Mouse (Mus musculus) liver, adult 2 months (tissue): ENCODE measurements around the gene Dennd6b. TPM values are rescaled to one million over a fixed set of nuclear protein-coding genes. Genes with fewer than 3 reads are reported as not detected.

Experiments used
- DNase-seq: peaks from one replicate; pipeline ENCODE4 v3.0.0-alpha.2; 2011; ENCODE audit warnings: low read depth, low spot score; ENCODE audit errors: extremely low read depth
- H3K27ac ChIP-seq: fragments of 200-500 bp; replicated peaks from 2 replicates; pipeline ENCODE4 v1.5.1; 2012; ENCODE audit warnings: low read depth, mild to moderate bottlenecking, control low read depth, inconsistent platforms, low read length; ENCODE audit not compliant: insufficient read depth
- H3K27me3 ChIP-seq: fragments of 200-500 bp; 2 replicates; pipeline ENCODE4 v1.6.1; 2012; ENCODE audit warnings: mild to moderate bottlenecking, moderate library complexity, low read length, inconsistent platforms; ENCODE audit not compliant: control insufficient read depth, insufficient read depth
- H3K36me3 ChIP-seq: fragments of 200-500 bp; 2 replicates; pipeline ENCODE4 v1.6.1; 2012; ENCODE audit warnings: low read length, inconsistent platforms; ENCODE audit not compliant: control insufficient read depth, insufficient read depth
- H3K4me1 ChIP-seq: fragments of 200-500 bp; 2 replicates; pipeline ENCODE4 v1.6.1; 2011; ENCODE audit warnings: low read length; ENCODE audit not compliant: control insufficient read depth, insufficient read depth
- H3K4me3 ChIP-seq: fragments of 200-500 bp; 2 replicates; pipeline ENCODE4 v1.5.1; 2011; ENCODE audit warnings: low read depth, mild to moderate bottlenecking, control low read depth, low read length, moderate library complexity; ENCODE audit not compliant: insufficient read depth
- H3K79me2 ChIP-seq: fragments of 200-500 bp; 2 replicates; pipeline ENCODE4 v1.6.1; 2012; ENCODE audit warnings: inconsistent platforms, mild to moderate bottlenecking, low read length, moderate library complexity; ENCODE audit not compliant: control insufficient read depth, insufficient read depth
- H3K9ac ChIP-seq: fragments of 200-500 bp; 2 replicates; pipeline ENCODE4 v1.6.1; 2012; ENCODE audit warnings: low read depth, mild to moderate bottlenecking, control low read depth, inconsistent platforms, low read length
- CTCF ChIP-seq: fragments of 200-500 bp; IDR thresholded peaks from 2 replicates; pipeline ENCODE4 v1.5.1; 2011; ENCODE audit warnings: low read depth, low read length, control low read depth
- POLR2A ChIP-seq: fragments of 200-500 bp; IDR thresholded peaks from 2 replicates; pipeline ENCODE4 v1.6.1; 2011; ENCODE audit warnings: low read length, control low read depth; ENCODE audit not compliant: insufficient read depth; ENCODE audit errors: extremely low read depth
- WGBS: fragments of 180-500 bp; shearing (Covaris S2); methylation state at CpG from one replicate; pipeline ENCODE4 v1.1.7; 2018; 5-methylcytosine and 5-hydroxymethylcytosine counted together
- polyA plus RNA-seq: library from polyadenylated mRNA; depleted of rRNA; stranded (reverse); fragments of >200 nt; gene quantifications from 2 replicates; pipeline ENCODE4 v1.2.3, GENCODE M21; 2012
- total RNA-seq: library from RNA; depleted of rRNA; stranded (reverse); fragments of >200 nt; gene quantifications from 2 replicates; pipeline ENCODE4 v1.2.3, GENCODE M21; 2014

The Dennd6b gene
- total and polyA plus RNA-seq, 2 experiments, result 3.4 to 10.0 TPM

DNA sequence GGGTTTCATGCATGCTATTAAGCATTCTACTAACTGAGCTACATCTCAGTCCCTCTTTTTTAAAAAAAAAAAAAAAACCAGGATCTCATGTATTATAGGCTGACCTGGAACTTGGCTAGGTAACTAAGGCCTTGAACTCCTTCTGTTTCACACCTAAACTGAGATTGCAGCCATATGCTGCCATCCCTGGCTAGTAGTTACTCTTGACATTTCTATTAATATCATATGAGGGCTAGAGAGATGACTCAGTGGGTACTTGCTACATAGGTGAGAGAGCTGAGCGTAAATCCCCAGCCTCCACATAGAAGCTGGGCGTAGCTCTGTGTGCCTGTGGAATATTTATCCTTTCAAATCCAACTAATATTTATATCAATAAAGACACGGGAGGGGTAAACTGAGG lies 18.7 kb upstream of the Dennd6b start:
- no peak for DNase-seq
- Histone ChIP-seq H3K4me3 (no peak overlapping the region), H3K9ac (no peak overlapping the region), H3K79me2 (peaks cover 20% of the 10 kb centered on the region), H3K36me3 (peaks cover 2% of the 10 kb centered on the region; the same call in 1 of the 2 replicates), H3K27me3 (no peaks in the 10 kb centered on the region), H3K4me1 (peaks cover 12% of the 10 kb centered on the region), H3K27ac (no peak overlapping the region)
- WGBS, result 96% methylated on average over 3 of the region's 3 CpGs
- TF ChIP-seq CTCF (no peak), POLR2A (no peak)

DNA sequence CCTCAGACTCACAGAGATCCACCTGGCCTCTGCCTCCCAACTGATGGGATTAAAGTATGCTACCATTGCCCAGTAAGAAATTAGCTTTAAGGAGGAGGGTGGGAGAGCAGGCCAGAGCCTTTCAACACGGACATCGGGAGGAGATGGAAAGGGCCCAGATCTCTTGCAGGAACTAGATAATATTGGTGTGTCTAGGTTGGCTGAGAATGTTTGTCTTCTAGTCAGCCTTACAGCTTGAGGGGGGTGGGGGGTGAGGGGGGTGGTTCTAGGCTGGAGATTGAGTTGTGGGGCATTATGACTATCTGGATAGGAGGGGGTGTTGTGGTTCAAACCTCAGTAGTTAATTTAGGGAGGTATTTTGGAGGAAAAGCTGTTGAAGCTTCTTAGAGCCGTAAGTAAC lies 17.2 kb upstream of the Dennd6b start:
- Histone ChIP-seq H3K79me2 (peaks cover 13% of the 10 kb centered on the region), H3K9ac (no peak overlapping the region), H3K27ac (no peak overlapping the region), H3K36me3 (peaks cover 2% of the 10 kb centered on the region; the same call in 1 of the 2 replicates), H3K27me3 (no peaks in the 10 kb centered on the region), H3K4me1 (peaks cover 12% of the 10 kb centered on the region), H3K4me3 (no peak overlapping the region)
- no peak for DNase-seq
- WGBS, result 84% methylated on average over 3 of the region's 3 CpGs
- TF ChIP-seq CTCF, result no peak

DNA sequence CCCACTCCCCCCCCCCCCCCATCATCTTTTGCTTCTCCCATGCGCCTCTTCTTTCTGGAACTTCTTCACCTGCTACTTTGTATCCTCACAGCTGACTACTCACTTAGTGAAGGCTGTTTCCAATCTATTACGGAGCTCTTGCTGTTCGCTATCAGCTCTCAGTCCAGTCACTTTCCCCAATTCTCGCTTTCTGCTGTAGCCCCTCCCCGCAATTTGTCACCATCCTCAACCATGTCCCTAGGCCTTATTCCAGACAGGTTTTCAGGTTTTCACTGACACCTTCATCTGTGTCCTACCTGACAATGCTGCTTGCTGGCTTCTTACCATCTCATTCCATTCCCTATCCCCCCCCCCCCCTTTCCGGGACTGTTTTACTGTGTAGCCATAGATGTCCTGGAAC lies 16.2 kb upstream of the Dennd6b start:
- peaks cover 12% of the 10 kb centered on the region for H3K4me1 ChIP-seq

DNA sequence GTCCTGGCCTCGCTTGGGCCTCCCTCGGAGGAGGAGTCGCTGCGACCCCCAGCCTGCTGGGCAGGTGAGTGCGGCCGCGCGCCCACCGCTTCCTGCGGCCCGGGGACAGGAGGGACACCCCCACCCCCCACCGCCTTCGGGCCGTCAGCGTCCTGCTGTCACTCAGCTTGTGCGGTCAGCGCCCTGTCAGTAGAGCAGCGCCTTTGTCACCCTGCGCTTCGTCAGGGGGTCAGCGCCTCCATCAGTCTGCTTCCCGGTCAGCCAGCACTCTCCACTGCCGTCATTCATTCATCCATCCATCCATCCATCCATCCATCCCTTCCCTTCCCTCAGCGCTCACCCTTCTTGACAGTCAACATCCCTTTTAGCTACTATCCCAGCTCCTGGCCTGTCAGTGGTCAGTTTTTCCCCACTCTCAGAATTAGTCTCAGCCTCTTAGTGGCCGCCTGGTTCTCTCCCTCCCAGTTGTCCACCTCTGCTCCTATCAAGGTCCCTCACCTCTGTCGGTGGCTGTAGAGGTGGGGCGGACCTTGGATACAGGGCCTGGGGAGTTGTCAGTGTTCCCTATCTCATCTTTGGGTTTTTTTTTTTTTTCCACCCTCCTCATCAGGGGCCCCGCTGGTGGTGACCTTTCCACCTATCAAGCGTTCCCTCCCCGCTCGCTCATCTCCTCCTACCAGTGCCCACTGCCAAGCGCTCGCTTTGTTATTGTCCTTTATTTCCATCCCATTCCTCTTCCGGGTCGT lies 15.6 kb upstream of the Dennd6b start:
- peak overlapping the region; percentile 98 for H3K9ac ChIP-seq
- H3K4me1 ChIP-seq, result peaks cover 12% of the 10 kb centered on the region
- WGBS, result 2% methylated on average over 35 of the region's 35 CpGs
- H3K79me2 ChIP-seq, result peaks cover 13% of the 10 kb centered on the region
- H3K27me3 ChIP-seq, result no peaks in the 10 kb centered on the region
- no peak for TF ChIP-seq POLR2A
- TF ChIP-seq CTCF, result no peak
- peaks cover 2% of the 10 kb centered on the region; the same call in 1 of the 2 replicates for H3K36me3 ChIP-seq
- peak; percentile 47 for DNase-seq
- peak overlapping the region; percentile 74 for H3K4me3 ChIP-seq
- H3K27ac ChIP-seq, result peak overlapping the region; percentile 85

More for the DNA sequence above, 16.2 kb upstream of the Dennd6b start:
- Histone ChIP-seq H3K4me3 (no peak overlapping the region), H3K79me2 (peaks cover 13% of the 10 kb centered on the region), H3K9ac (no peak overlapping the region), H3K36me3 (peaks cover 2% of the 10 kb centered on the region; the same call in 1 of the 2 replicates), H3K27me3 (no peaks in the 10 kb centered on the region), H3K27ac (no peak overlapping the region)
- 81% methylated on average over 6 of the region's 6 CpGs for WGBS
- DNase-seq, result no peak
- TF ChIP-seq CTCF, result no peak
- TF ChIP-seq POLR2A, result no peak

DNA sequence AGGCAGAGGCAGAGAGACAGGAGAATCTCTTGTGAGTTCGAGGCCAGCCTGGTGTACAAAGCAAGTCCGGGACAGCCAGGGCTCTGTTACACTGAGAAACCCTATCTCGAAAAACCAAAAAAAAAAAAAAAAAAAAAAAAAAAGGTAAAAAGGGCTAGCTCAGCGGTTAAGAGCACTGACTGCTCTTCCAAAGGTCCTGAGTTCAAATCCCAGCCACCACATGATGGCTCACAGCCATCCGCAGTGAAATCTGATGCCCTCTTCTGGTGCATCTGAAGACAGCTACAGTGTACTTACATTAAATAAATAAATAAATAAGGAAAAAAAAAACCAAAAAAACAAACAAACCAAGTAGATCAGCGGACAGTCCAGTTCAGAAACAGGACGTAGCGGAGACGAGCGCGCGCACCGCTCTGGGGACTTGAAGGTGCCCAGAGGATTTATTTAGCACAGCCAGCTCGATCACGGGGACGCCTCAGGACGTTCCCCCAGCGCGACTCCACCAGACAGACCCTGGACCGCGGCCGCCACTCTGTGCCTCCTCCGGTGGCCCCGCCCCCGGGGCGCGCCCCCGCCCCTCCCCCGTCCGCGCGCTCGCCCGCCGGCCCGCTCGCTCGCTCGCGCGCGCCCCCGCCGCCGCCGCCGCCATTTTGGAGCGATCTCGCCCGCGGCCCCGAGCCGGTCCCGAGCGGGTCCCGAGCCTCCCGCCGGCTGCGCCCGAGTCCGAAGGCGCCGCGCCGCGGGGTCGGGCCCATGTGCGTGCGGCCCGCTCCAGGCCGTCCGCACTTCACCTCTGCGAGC lies 14.8 kb upstream of the Dennd6b start, which contains the start of gene Ppp6r2:
Gene Ppp6r2 (plus strand): TSS at position 639 of the 801 bp plus-strand sequence.
- DNase-seq, result peak; percentile 61
- Histone ChIP-seq H3K9ac (peak within 1 kb of the TSS; percentile 98), H3K27ac (peak within 1 kb of the TSS; percentile 89), H3K4me1 (peaks cover 12% of the 10 kb centered on the region), H3K36me3 (no peaks in the 10 kb centered on the region), H3K27me3 (no peaks in the 10 kb centered on the region), H3K4me3 (peak within 1 kb of the TSS; percentile 83), H3K79me2 (peaks cover 9% of the 10 kb centered on the region)
- 2% methylated on average over 67 of the region's 73 CpGs for WGBS
- peak; percentile 72 for TF ChIP-seq POLR2A
- TF ChIP-seq CTCF, result no peak
